Mouse (Mus musculus) hematopoietic stem cell, adult 5-6 weeks (primary cell): ENCODE data around the gene Atic. TPM values are rescaled to one million over a fixed set of nuclear protein-coding genes. Genes with fewer than 3 reads are reported as not detected.

ENCODE experiments used
- ATAC-seq, 2 experiments: fragments of 125-278 bp in 1 of 2; replicated peaks in 1 of 2; 2 replicates each; pipeline ENCODE4 v1.8.0; 2016 to 2017; ENCODE audit warnings: inconsistent platforms in 2 of 2, mild to moderate bottlenecking in 2 of 2, moderate number of reproducible peaks in 2 of 2, low read depth in 1 of 2, moderate TSS enrichment in 1 of 2; ENCODE audit not compliant: low FRiP score in 2 of 2, poor library complexity in 2 of 2, severe bottlenecking in 2 of 2, insufficient read depth in 1 of 2, low TSS enrichment in 1 of 2
- total RNA-seq: library from RNA; stranded (forward); fragments of 172-1452, 232-1000 nt; gene quantifications from 2 replicates; pipeline ENCODE4 v1.2.3, GENCODE M21; 2017

The Atic gene
- total RNA-seq: 155 and 291 TPM in 2 replicates

DNA sequence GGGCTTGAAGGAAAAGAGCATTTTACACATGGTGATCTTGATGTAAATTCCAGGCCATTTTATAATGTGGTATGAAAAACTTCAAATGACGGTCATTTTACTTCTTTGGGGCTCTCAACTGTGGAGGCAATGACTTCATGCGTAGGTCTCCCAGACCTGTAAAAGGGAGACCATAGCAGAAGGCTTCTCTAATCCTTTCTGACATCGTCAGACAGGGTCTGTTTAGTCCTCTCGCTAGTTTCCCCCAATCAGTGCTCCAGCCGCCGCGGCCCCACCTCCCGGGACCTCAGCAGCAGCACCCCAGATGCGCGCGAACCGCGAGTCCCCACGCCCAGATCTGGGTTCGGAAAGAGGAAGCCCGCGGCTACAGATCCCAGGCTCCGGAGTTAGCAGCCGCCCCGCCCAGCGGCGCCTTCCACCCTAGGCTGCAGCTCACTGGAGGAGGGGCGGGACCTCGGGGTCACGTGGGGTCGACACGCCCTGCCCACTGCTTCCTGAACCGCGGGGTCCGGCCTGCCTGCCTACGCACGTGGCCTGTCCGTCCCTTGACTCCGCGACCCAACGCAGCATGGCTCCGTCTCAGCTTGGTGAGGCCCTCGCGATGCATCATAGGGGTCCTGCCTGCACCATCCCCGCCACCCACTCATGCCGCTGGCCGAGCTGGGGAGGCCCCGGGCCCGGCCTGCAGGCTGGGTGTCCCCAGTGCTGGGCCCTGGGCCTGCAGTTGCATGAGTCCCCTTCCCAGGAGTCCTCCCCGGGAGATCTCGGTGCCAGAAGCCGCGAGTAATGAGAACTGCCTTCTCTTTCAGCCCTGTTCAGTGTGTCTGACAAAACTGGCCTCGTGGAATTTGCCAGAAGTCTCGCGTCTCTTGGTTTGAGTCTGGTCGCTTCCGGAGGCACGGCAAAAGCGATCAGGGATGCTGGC, at the start of gene Atic:
TSS of gene Atic (plus strand) at position 463 of the 925 bp plus-strand sequence.
- peak; percentile 98 to 99 for ATAC-seq

DNA sequence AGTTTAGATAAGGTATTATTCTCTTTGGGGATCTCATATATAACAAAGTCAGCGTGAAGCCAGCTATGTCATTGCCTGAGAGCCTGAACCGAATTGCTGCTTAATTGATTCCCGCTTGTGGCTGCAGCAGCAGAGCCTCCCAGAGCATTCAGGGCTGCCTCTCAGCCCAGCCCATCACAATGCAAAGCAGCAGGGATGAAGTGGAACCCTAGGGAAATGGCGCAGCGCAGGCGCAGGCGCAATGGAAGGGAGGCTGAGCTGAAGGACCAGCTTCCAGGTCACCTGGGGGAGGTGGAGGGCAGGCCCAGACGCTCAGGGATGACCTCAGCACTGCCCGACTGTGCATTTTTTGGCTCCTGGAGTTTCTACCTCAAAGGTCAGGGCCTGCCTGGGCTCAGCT, 49.7 kb upstream of the Atic start:
- ATAC-seq: no peak

DNA sequence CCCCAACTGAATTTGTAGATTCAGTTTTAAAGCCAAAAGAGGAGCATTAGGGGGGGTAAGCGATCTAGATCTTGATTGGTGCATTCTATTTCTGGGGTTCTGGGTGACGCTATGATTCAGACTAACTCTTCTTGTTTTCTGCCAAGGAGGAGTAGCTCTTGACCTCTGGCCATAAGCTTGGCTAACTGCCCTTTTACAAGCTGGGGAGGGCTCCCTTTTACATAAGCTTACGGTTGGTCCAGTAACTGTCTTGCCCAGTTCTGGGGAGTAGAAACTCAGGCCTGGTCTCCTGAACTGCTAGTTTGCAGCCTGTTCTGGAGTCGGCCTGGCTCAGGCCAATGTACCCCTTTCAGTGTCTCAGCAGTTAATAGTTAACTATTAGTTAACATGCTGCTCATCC, 41.9 kb upstream of the Atic start:
- ATAC-seq: no peak

DNA sequence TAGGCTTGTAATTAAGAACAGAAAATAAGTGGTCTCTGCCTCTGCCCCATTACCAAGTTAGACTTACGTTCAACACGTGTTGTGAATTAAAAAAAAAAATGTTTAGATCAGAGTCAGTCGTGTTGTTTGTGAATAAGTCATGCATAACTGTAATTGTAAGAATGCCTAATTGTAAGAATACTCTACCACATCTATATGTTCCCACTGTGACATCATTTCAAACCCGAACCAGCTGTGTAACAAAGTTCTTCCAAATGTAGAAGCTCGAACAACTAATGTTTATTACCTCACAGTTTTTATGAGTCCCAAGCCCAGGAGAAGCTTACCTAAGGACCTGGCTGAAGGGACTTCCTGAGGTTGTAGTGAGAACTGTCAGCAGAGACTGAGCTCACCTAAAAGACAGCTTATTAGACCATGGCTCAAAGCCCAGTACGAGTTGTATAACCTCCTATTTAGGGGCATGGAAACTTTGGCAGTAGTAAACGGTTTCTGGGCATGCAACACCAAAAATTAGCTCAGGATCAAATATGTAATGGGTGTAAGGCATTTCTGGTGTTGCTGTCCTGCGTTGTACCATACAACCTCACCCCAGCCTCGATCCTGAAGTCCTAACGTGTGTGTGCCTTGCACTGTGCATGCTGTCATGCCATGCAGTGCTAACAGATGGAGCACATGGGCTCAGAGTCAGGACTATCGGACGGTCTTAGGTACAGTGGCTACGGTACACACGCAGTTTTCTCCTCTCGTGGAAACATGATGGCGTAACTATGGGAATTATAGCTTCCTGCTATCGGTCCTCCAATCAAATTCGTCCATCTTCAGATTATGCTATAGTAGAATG, 27.9 kb upstream of the Atic start:
- no peak for ATAC-seq

DNA sequence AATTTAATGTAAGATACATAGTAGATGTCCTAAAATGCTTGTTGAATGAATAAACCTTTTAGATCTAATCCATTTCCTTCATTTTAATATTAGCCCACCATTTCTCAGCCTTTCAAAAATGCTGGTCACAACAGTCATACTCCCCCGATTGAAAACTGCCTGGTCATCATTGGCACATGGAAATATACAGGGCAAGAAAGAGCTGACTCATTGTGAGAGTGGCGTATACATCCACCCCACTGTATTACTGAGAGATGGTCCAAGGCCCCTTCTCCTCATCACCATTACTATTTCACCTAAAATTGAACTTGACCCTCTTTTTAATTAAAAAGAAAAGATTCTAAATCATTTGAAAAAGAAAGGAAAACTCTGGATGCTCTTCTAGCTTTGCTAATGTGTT, 26.2 kb upstream of the Atic start:
- no peak for ATAC-seq

DNA sequence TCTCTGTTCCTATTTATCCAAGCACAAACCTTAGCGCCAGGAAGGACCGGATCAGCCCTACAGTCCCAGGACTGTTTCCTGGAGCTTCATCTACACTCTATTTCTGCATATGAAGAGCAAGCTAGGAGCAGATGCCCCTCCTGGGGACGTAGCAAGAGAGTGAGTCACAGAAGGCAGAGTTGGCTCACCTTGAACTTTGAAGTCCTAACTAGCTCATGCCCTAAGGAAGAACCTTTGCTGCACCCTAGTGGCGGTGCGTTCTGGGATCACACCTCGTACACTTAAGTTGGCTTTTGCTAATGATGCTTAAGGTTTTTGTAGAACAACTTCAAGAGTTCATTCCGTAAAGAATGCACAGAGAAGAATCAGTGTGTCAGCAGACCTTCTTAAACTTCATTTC, 25.3 kb upstream of the Atic start:
- ATAC-seq: peak; percentile 71 to 78; a peak in 3 of 4 replicates

DNA sequence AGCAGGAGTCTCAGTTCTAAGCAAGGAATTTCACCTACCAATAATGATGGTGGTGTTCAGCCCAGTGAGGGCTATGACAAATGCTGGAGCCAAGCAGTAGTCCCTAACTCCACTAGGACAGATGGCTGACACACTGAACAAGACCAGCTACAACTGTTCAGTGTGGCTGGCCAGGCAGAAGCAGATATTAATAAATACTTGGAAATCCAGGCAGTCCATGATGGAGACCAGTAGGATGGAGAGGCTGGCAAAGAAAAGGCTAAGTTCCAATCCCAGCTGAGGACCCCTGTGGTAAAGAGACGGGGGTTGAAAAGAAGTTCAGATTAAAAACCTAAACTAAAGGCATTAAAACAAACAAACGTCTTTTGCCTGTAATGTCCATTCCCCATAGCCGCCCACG, 17.3 kb upstream of the Atic start:
- no peak for ATAC-seq

DNA sequence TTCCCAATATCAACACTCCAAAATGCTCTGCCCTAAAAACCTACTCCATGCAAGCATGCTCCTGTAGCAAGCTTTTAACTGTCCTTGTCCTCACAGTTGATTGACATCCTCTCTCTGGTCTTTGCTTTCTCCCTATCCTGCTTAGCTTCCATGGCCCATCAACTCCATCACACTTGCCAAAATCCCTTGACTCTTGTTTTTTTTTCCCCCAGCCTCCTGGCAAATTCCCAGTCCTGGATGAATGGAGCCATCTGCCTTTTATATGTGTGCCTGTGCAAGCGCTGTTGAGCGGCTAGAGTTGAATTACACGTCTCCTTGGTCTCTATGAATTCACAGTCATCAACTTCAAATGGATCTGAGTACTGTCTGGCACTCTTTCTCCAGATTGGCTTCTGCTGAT, 16.5 kb upstream of the Atic start:
- no peak for ATAC-seq

DNA sequence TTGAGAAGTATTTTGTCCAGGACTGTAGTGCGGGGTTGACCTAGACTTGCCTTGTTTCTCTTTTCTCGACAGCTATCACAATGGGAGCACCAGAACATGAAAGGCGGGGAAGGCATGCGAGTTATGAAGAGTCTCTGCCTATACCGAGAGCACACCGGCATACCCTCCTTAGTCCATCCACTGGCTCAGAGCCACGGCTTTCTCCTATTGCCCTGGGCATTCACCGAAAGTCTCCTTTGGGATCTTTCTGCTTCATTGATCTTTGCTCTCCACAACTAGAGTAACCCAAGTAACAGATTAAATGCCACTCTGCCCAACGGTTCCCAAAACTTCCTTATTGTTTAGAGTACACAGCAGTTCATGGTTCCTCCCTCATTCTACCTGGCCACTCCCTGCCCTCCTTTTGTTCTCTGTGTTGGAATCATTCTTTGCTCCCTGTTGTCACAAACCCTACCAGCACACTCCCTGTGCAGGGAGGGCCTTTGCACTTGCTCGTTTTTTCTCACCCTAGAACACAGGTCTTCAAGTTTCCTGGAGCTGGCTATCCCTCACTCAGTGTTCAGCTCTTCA, 6.2 kb upstream of the Atic start:
- no peak for ATAC-seq

DNA sequence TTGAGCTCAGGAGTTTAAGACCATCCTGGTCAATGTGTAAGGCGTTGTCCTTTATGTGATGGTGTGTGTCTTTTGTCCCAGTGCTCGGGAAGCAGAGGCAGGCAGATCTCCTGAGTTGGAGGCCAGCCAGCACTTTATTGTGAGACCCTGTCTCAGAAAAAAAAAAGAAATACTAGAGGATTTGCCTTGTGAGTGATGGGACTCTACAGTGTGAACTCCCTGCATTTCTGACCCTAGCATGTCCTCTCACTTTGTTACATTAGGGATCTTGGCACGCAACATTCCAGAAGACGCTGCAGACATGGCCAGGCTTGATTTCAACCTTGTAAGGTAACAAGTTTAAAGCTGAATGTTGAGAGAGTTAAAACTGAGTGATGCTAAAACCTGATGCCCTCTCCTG, 3.7 kb downstream of the Atic start:
- no peak for ATAC-seq

DNA sequence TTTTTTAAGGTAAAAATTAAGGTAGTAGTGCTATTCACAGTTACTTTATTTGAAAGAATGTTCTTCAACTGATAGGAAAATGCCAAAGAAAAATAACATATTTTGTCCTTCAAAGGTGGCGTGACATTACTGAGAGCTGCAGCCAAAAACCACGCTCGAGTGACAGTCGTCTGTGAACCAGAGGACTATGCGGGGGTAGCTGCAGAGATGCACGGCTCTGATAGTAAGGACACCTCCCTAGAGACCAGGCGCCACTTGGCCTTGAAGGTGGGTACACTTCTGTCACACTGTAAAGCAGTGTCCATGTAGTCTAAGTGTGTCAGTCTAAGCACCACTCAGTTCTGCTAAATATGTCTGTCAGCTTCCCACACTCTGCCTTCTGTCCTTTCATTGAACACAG, 7.3 kb downstream of the Atic start:
- ATAC-seq: no peak

DNA sequence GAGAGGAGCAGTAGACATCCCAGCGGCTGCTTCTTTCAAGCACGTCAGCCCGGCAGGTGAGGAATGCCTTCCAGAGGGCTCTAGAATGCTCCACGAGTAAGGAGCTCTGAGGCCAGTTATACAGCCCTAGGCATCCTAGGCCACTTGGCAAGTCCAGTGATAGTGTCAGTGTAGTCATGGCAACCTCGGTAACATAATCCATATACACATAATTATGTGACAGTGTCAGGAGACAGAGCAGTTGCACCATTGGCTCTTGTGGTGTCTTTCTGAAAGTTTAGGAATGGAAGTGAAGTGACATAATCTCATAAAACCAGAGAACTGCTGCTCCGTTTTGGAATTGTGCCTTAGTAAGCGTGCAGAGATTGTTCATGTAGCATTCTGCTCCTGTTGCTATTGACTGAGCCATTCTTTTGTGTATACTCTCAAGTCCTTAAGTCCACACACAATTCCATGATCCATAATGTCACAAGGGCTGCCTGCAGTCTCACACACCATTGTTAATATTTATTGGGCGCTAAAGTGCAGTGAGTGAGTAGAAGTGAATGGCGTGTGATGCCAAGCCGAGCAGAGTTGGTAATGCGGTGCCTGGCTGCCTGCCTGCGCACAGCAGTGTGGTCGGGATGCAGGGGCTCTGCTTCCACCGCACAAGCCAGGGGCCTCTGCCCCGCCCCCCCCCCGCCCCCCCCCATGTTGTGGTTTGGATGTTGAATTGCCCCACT, 11.1 kb downstream of the Atic start:
- ATAC-seq: peak; percentile 76 to 78

DNA sequence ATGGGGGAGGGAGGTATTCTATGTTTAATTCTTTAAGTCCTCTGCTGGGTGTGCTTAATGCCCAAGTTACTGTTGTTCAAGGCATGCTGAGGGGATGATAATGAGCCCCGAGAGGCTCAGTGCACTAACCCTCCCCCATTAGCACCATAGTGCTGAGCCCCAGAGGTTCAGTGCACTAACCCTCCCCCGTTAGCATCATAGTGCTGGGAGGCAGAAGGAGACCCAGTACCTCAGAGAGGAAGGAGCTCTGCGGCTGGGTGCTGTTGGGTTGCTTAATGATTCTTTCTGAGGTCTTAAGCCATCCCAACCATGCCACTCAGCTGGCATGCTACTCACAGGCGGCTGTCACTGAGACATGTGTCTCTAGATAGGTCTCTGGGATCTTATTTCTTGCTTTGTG, 13.2 kb downstream of the Atic start:
- ATAC-seq: no peak

DNA sequence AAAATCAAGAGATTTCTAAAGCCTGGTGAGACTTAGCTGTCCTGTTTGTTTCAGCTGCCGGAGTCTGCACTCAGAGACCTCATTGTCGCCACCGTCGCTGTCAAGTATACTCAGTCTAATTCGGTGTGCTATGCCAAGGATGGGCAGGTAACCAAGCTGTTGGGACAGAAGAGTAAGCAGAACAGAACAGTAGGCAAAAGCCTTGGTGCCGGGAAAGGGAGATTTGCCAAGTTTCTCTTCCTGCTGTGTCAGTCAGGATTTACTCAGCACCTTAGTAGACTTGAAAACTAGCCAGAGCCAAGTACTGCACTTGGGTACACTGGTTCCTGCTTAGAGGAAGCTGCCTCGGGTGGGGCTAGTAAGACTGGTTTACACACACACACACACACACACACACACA, 19.0 kb downstream of the Atic start:
- no peak for ATAC-seq

DNA sequence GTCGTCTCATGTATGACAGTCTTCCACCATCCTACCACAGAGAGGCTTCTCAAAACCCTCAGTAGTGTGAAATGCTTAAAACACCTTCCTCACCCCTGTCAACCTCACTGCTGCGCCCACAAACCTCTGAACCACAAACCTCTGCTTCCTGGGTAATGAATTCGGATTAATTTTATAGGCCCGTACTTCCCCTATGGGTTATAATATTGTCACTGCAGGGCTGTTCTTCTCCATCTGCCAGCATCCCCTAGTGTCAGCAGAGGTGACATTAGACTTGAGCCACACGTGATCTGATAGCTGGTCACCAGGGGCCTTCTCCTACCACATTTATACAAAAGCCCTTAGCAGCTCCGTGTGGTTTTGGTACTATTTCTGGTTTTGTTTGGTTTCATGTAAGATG, 19.9 kb downstream of the Atic start:
- ATAC-seq: peak; percentile 55 to 63

DNA sequence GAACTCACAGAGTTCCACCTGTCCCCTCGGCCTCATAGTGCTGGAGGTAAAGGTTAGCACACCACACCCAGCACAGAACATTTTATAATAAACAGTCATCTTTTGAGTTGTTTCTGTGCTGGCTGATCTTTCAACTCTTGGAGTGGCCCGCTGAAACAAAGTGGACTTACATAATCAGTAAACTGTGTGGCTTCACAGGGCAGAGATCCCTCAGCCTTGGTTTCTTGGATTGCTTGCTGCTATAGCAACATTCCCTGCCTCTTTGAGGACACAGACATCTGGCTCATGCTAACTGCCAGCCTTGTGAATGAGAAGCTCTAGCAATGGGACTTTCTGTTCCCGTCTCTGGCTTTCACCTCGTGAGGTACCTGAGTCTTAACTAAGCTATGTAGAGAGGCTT, 22.6 kb downstream of the Atic start:
- ATAC-seq: no peak

DNA sequence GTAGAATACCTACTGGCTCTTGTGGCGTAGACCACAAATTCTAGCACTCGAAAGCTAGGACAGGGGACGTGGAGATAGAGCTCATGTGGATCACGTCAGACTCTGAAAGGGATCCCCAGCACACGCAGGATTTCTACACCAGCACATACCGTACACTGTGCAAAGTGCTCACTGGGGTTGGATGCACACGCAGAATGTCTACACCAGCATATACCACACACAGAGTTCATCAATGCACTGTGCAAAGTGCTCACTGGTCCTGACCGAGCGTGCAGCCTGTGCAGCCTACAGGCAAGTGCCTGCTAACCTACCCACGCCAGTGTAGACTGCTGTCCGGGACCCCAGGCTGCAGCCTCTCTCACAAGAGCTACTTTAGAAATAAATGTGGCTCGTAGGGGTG, 23.5 kb downstream of the Atic start:
- no peak for ATAC-seq
